Mouse (Mus musculus) activated CD4-positive, CD25-positive, alpha-beta regulatory T cell, adult 4 months (primary cell): ENCODE measurements around the gene Pnpla2. TPM values are rescaled to one million over a fixed set of nuclear protein-coding genes. Genes with fewer than 3 reads are reported as not detected.

Experiments used
- ATAC-seq: one replicate; pipeline ENCODE4 v1.8.0; 2017
- polyA plus RNA-seq, 2 experiments: library from polyadenylated mRNA; unstranded; fragments of 100-300 nt; shearing (Covaris generic); gene quantifications; one replicate each; pipeline ENCODE4 v1.2.1; 2017

Gene Pnpla2
- polyA plus RNA-seq, 2 experiments from 2014 or later, result 58.2 to 70.2 TPM

- ATAC-seq, result no peak
These were observed 29.5 kb downstream of the Pnpla2 start for GRCm38 (mm10) chr7:141484186-141485120.

- no peak for ATAC-seq
These were observed 30.2 kb downstream of the Pnpla2 start for GRCm38 (mm10) chr7:141485186-141485585.

- ATAC-seq, result no peak
These were observed 30.6 kb downstream of the Pnpla2 start for GRCm38 (mm10) chr7:141485606-141486005.

- no peak for ATAC-seq
These were observed 31.2 kb downstream of the Pnpla2 start for GRCm38 (mm10) chr7:141486239-141486638.

GRCm38 (mm10) chr7:141487141-141487540 lies 32.1 kb downstream of the Pnpla2 start:
- ATAC-seq, result no peak

- no peak for ATAC-seq
These were observed 36.2 kb downstream of the Pnpla2 start for GRCm38 (mm10) chr7:141491151-141491550.

GRCm38 (mm10) chr7:141492738-141493137 lies 37.7 kb downstream of the Pnpla2 start:
- ATAC-seq, result no peak

GRCm38 (mm10) chr7:141493729-141494128 lies 38.7 kb downstream of the Pnpla2 start:
- ATAC-seq, result no peak

GRCm38 (mm10) chr7:141495379-141495778 lies 40.4 kb downstream of the Pnpla2 start:
- ATAC-seq, result no peak

GRCm38 (mm10) chr7:141495940-141496339 lies 40.9 kb downstream of the Pnpla2 start:
- no peak for ATAC-seq

- ATAC-seq, result no peak
These were observed 42.6 kb downstream of the Pnpla2 start for GRCm38 (mm10) chr7:141497600-141497999.

GRCm38 (mm10) chr7:141501820-141502555 lies 47.0 kb downstream of the Pnpla2 start:
- no peak for ATAC-seq

- no peak for ATAC-seq
These were observed 47.5 kb downstream of the Pnpla2 start for GRCm38 (mm10) chr7:141502556-141502905.

GRCm38 (mm10) chr7:141506278-141506677 lies 51.3 kb downstream of the Pnpla2 start:
- no peak for ATAC-seq

- no peak for ATAC-seq
These were observed 53.2 kb downstream of the Pnpla2 start for GRCm38 (mm10) chr7:141508160-141508559.

- no peak for ATAC-seq
These were observed 55.2 kb downstream of the Pnpla2 start for GRCm38 (mm10) chr7:141510196-141510595.

Other genes starting within 250 kb of the Pnpla2 start
- gene Lmntd2, start 241.1 kb upstream of the Pnpla2 start, polyA plus RNA-seq, result 1 to 10 TPM; 5.6 to 5.9 TPM
- 10 to 100 TPM in 1 of 2 experiments, 1 to 10 TPM in 1; 8.3 to 14.2 TPM for gene Rassf7, start 239.3 kb upstream of the Pnpla2 start, polyA plus RNA-seq
- gene Phrf1, start 226.4 kb upstream of the Pnpla2 start, polyA plus RNA-seq, result 10 to 100 TPM; 51.4 to 60.8 TPM
- gene Irf7, start 188.7 kb upstream of the Pnpla2 start, polyA plus RNA-seq, result 100 to 1,000 TPM in 1 of 2 experiments, 10 to 100 TPM in 1; 92.0 to 108 TPM
- not detected for gene Cdhr5, start 178.4 kb upstream of the Pnpla2 start, polyA plus RNA-seq
- gene Sct, start 176.1 kb upstream of the Pnpla2 start, polyA plus RNA-seq, result not detected
- gene Drd4, start 163.2 kb upstream of the Pnpla2 start, polyA plus RNA-seq, result not detected
- gene Deaf1, start 127.5 kb upstream of the Pnpla2 start, polyA plus RNA-seq, result 10 to 100 TPM; 17.1 to 22.5 TPM
- gene Tmem80, start 127.5 kb upstream of the Pnpla2 start, polyA plus RNA-seq, result 10 to 100 TPM; 30.4 to 31.2 TPM
- not detected for gene Eps8l2, start 116.3 kb upstream of the Pnpla2 start, polyA plus RNA-seq
- gene Taldo1, start 63.0 kb upstream of the Pnpla2 start, polyA plus RNA-seq, result 100 to 1,000 TPM; 422 to 471 TPM
- 10 to 100 TPM; 82.1 to 97.0 TPM for gene Gatd1, start 41.1 kb upstream of the Pnpla2 start, polyA plus RNA-seq
- not detected for gene Cend1, start 25.7 kb upstream of the Pnpla2 start, polyA plus RNA-seq
- 10 to 100 TPM; 26.8 to 51.1 TPM for gene Slc25a22, start 17.3 kb upstream of the Pnpla2 start, polyA plus RNA-seq
- 10 to 100 TPM in 1 of 2 experiments, 1 to 10 TPM in 1; 5.3 to 12.7 TPM for gene Pidd1, start 11.2 kb upstream of the Pnpla2 start, polyA plus RNA-seq
- gene Rplp2, start 7.8 kb upstream of the Pnpla2 start, polyA plus RNA-seq, result 1,000 to 10,000 TPM; 3,324 to 3,604 TPM
- not detected for gene Cracr2b, start 5.9 kb downstream of the Pnpla2 start, polyA plus RNA-seq
- gene Cd151, start 12.2 kb downstream of the Pnpla2 start, polyA plus RNA-seq, result 1 to 10 TPM; 8.3 to 8.7 TPM
- gene Polr2l, start 19.9 kb downstream of the Pnpla2 start, polyA plus RNA-seq, result 10 to 100 TPM; 22.3 to 22.6 TPM
- gene Tspan4, start 20.0 kb downstream of the Pnpla2 start, polyA plus RNA-seq, result 1 to 10 TPM; 1.5 to 2.7 TPM
- 10 to 100 TPM; 14.2 to 14.4 TPM for gene Chid1, start 84.7 kb downstream of the Pnpla2 start, polyA plus RNA-seq
- gene Ap2a2, start 107.0 kb downstream of the Pnpla2 start, polyA plus RNA-seq, result 10 to 100 TPM; 13.4 to 15.5 TPM
- gene Muc6, start 200.1 kb downstream of the Pnpla2 start, polyA plus RNA-seq, result under 1 TPM; 0.40 to 0.54 TPM
- gene Muc2, start 235.1 kb downstream of the Pnpla2 start, polyA plus RNA-seq, result not detected